Mouse (Mus musculus): ENCODE data around the gene Dnah11.
A peak's percentile ranks its signal among the peaks of the same experiment; 100 is the strongest.

Gene Dnah11

DNA sequence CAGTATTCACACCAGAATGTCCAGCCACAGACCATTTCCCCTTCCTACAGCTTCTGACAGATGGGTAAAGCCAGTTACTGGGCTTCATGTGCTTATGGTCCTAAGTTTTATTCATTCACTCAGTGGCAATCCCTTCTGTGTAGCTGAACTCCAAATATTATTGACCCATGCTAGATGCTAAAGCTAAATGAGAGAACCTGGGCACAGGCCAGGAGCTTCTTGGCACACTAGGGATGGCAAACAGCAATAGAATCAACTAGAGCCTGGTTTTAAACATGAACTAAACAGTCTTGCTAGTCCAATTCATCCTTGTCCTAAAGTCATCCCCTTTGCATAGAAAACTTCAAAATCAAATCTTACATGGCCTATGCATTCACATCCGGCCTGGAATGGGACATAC, 113.6 kb downstream of the Dnah11 start:
- no peak for DNase-seq (ENCODE audit: low spot score)

DNA sequence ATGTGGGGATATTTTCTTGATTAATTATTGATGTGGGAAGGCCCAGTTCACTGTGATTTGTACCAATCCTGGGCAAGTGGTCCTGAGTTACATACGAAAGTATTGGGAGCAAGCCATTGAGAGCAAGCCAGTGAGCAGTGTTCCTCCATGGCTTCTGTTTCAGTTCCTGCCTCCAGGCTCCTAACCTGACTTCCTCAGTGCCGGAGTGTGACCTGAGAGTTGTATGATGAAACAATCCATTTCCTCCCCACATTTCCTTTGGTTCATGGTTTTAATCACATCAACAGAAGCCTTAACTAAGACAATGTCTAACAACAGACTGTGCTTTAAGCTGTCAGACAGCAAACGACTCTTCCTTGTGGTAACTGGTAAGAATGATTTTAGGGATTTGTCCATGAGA, 114.0 kb downstream of the Dnah11 start:
- no peak for DNase-seq (ENCODE audit: low spot score)

DNA sequence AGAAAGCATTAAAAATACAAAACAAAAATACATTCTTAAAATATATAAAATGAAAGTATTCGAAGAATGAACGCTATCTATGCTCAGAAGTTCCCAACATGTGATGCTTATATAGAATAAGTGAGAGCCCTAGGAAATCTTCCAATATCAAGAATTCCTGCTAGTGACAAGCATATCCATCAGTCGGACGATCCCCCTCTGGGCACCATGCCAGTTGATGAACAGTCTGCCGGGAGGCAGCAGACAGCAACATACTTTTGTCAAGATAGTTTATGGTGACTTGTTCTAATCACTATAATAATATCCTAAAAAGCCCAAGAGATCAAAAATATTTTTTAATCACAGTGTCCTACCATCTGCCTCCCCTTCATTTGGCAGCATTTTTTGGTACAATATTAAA, 114.7 kb downstream of the Dnah11 start:
- peak; percentile 43 for DNase-seq (ENCODE audit: low spot score)

DNA sequence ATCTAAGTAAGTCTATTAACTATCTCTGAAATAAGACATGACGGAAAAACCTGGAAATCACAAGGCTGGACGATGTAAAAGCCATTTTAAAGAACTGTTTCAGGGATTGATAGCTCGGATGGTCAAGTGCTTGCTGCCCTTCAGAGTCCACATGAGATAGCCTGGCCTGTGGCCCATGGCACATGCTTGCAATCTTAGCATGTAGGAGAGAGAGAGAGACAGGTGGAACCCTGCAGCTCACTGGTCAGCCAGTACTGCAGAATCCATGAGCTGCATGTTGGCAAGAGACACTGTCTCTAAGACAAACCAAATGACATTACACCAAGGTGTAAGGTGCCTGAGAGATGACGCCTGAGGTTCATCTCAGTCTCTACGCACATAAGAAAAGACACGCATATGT, 118.4 kb downstream of the Dnah11 start:
- DNase-seq (ENCODE audit: low spot score), result no peak

DNA sequence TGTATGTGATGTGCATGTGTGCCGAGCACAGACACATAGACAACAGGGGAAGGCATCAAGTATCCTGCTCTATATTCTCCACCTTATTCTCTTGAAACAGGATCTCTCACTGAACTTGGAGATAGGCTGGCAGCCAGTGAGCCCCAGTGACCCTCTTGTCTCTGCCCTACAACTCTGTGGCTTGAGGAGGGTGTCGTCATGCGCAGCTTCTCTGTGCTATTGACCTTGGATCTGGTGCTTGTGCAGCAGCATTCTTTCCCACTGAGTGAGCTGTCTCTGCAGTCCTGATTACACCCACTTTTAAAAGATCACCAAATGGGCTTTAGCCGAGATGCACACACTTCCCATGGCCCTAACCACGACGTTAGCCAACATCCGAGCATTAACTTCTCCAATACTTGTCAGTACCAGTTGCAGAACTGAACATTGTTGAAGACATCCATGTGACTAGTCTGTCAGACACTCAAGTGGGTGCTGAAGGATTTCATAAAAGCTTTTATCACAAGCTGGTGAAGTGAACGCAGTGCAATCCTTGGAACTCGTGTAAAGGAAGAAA, 120.3 kb downstream of the Dnah11 start:
- DNase-seq (ENCODE audit: low spot score), result no peak

DNA sequence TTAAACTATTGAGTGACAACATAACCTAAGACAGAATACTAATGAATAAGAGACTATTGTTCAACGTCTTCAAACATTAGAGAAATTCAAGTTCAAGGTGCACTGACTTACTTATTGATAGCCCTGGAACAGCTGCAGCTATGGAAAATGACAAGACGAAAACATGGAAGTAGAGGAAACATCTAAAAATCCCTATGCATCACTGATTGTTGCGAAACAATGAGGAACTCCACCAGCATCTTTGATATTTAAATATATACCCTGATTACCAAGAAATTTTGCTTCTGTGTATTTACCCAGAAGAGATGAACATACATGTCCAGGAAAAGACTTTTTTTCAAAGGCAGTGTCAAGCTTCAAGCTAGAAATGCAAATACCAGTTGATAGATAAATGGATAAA, 122.0 kb downstream of the Dnah11 start:
- DNase-seq (ENCODE audit: low spot score), result no peak

DNA sequence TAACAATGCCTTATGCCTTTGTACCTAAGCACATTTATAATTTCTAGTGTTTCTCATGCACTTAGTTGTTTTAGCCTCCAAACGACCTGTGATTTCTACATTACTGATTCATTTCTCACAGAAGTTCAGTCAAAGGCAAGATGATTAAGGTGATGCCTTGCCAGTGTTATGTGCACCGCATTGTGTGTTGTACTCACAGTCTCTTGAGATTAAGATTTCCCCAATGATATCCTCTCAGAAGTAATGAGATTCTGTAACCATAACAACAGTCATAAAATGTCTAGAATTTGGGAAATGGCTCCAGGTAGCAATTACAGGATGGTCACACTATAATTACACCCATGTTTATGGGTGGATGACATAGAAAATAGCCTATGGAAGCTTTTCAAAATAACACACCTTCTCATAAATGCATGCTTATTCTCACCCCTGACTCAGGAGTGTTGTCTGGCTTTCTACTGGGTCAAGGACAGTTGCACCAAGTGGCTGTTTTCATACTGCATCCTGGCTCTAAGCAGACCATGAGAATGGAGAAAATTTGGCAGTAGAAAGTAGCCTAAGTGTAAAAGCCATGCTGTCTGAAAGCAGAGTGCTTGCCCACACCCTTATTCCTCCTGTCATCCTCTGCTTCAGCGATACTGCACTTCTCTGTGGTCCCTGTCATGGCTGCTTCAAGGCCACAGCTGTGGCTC, 126.5 kb downstream of the Dnah11 start:
- DNase-seq (ENCODE audit: low spot score), result no peak

DNA sequence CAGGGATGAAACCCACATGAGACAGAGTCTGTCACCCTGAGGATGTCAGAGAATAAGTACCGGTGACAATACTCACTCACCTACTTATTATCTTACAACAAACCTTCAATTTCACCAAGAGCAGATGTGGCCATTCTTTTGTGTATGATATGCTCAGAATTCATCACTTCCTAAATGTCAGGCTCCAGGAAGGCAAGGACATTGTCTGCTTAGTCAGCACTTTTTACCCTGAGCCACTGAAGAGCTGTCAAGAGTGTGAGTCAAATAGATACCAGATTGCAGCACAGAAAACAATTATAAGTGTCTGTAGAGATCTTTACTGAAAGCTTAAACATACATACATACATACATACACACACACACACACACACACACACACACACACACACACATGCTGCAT, 127.2 kb downstream of the Dnah11 start:
- no peak for DNase-seq (ENCODE audit: low spot score)

DNA sequence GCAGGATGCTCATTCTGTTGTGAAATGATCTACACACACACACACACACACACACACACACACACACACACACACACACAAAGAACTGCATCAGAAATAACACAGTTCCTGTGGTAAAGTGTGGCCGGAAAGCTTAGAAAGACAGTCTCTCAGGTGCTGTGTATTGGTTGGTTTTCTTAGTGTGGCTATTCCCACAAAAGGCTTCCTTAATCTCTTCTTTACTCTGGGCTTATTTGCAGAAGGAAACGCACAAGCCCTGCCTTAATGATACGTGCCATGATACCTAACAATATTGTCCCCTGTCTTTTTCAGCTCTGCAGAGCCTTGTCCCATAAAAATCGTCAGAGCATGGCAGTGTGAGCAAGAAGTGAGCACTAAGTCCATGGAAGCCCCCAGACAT, 130.1 kb downstream of the Dnah11 start:
- DNase-seq (ENCODE audit: low spot score), result no peak

DNA sequence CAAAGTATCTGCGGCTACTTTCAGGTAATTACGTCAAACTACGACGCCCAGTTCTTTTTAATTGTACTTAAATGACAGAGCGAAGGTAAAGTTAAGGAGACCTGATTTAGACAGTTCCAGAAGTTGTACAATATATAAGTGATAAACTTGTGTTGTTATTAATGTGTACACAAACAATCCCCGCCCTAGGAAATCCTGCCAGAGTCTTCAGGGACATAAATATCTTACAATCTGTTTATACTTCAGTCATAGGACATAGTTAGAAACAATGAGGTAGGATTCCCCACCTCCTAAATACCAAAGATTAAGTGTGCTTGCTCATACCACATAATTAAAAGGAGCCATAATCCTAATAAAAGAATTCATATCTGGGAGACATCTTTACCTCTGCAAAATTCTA, 136.5 kb downstream of the Dnah11 start:
- no peak for DNase-seq (ENCODE audit: low spot score)

DNA sequence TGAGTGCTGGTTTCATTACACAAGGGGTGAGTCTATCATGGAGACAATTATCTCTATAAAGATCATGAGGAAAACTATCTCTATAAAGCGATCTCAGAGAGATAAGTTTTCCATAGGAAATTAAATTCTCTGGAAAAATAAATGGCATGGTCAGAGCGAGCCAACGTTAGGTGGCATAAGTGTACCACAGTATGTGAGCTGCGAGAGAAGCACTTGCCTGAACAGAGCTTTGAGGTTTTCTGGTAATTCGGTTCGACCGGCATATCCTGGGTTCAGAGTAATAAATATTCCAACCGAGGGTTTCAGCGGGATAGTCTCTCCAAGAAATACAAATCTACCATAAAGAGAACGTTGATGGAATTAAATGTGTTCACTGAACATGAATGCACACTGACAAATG, 142.0 kb downstream of the Dnah11 start:
- DNase-seq (ENCODE audit: low spot score), result no peak

DNA sequence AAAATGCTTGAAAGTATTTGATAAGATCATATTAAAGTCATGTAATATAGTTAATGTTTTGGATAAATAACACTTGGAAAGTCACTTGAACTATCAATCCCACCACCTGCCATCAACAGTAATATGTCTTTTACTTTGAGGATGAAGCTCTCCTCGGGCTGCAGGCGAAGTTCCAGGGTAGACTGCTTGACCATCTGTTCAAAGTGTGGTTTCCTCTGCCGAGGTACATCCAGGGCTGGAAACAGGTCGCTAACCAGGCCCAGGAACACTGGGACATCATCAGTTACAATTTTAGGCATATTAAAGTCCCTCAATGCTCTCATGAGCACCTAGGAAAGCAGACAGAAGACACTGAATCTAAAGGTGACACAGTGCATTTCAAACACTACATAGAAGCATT, 153.5 kb downstream of the Dnah11 start:
- no peak for DNase-seq (ENCODE audit: low spot score)

DNA sequence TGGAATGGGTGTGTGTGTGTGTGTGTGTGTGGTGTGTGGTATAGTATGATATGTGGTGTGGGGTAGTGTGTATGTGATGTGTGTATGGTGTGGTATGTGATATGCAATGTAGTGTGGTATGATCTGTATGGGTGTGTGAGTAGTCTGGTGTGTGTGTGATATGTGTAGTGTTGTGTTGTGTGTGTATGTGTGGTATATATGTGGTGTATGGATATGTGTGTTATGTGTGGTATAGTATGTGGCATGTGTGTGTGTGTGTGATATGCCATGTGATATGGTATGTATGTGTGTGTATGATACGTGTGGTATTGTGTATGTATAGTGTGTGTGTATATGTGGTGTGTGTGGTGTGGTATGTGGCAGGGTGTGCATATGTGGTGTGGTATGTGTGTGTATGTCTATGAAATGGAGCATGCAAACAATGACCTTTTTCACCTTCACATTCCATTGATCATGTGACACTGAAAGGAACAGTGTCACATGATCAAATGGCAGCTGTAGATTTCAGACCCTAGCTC, 155.7 kb downstream of the Dnah11 start:
- DNase-seq (ENCODE audit: low spot score), result no peak

DNA sequence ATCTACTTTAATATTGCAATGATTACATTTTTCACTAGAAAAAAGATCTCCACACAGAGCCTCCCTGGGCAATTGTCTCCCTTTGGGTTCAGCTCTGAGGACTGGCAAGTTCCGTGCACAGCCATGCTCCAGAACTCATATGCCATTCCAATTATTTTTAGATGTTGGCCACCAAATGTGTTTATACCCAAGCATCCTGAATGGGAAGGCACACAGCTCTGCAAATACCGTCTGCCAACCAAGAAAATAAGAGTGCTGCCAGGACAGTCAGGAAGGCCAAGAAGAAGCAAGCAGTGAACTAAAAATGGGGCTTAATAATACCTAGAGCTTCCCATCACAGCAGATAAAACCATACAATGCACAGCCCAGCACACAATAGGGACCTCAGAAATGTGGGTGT, 156.6 kb downstream of the Dnah11 start:
- no peak for DNase-seq (ENCODE audit: low spot score)

DNA sequence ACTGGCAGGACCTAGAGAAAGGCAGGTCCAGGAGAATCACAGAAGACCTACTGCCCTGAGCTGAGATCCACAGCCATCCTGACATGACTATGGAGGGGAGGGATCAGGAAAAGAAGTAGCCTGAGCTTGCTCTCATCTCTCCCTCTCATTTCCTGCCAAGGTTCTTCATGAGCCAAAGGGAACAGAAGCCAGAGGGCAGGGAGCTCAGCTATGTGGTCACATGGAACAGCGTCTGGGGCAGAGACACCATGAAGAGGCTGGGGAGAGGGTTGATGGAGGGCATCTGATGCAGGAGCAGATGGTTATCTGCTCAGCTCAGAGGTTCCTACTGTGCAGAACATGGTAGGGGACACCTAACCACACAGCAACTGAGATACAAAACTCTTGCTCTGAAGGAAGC, 163.9 kb downstream of the Dnah11 start:
- DNase-seq (ENCODE audit: low spot score), result no peak

DNA sequence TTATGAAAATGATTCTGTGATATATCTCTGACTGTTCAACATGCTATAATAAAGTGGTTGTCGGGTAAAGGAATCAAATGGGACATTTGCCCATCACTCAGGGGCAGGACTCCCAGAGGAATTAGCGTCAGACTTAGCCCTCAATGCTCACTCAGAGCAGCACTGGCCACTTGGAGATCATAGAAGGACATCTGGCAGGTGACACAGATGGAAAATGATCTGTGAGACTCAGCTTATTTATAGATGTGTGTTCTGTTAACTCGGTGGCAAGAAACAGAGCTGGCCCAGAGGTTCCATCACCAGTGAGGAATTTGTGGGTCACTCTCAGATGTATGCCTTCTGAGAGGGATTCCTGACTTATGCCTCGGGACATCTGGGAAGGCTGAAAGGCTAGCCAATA, 173.1 kb downstream of the Dnah11 start:
- DNase-seq (ENCODE audit: low spot score), result no peak

DNA sequence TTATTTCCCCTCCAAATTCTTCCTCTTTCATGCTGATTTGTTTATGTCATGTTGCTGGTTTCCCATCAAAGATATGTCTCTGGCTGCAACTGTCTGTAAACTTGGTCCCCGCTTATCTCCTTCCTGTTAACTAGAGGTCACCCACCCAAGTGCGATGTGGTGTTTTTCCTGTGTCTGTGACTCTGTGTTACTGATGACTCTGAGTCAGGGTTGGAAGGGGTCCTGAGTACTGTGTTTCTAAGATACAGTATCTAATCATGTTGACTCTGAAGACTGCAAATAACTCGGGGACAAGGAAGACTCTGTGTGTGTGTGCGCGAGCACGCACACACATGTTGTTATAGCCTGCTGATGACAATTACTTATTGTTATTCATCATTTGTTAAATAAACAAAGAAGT, 179.9 kb downstream of the Dnah11 start:
- no peak for DNase-seq (ENCODE audit: low spot score)

DNA sequence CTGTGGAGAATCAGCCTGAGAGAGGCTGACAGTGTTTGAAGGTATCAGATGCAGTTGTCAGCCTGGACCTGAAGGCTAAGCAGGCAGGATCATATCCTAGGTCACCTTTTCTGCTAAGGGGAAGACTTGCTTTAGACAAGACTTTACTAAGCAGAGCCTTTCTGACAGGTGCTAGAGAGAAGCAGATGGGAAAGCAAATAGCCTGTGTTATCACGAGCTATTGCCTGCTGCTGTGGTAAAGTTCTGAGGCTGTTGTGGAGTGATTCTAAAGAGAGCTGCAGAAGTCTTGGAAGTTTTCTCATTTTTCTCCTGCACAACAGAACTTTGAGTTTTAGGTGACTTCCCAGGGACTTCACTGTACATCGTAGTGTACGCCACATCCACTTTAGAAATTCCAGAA, 185.0 kb downstream of the Dnah11 start:
- no peak for DNase-seq (ENCODE audit: low spot score)

DNA sequence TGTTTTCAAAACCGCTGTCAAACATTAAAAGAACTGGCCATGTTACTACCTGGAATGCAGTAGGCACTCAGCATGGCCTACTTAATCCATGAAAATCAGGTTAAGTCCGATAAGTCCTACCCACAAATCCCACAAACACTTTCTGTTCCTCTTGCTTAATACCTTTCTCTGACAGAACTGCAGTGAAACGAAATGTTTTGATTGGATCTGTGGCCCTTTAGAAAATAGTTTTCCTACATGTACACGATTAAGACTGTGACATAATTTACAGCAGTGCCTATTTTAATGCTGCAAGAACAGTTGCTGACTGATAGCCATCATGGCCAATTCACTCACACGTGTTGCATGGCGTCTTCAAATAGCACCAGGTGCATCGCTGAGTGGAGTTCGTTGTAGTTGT, 186.9 kb downstream of the Dnah11 start:
- no peak for DNase-seq (ENCODE audit: low spot score)

DNA sequence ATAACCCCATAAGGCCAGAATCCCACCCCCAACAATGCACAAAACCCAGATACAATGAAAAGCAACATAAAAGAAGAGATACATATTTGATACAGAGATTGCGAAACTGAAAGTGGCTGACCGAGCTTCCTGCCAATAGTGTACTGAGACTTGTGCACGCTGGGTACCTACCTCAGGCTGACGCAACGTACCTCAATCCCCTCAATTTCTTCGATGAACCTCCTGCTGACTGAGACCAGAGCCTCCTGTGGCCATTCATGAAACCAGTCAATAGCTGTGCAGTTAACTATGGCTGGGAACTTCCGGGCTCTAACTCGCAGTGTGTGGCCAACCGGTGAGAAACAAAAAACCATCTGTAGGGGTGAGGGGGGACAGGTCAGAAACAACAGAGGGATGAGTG, 203.9 kb downstream of the Dnah11 start:
- no peak for DNase-seq (ENCODE audit: low spot score)

DNA sequence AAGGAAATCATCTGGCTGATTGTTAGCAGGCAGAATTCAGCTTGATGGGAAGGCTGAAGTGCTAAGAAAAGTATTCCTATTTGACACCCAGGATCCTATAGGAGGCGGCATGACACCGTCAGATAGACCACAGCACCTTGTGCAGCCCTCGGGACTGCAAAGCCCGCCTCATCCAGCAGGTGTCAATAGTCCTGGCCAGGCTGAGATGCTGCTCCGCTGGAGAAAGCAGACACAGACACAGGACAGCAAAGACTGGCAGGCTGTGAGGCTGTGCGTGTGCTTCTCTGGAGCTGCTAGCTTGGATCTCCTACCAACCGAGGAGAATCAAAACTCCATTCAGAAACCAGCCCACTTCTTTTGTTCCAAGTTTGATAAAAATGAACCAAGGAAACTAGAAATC, 205.3 kb downstream of the Dnah11 start:
- peak; percentile 87 for DNase-seq (ENCODE audit: low spot score)

DNA sequence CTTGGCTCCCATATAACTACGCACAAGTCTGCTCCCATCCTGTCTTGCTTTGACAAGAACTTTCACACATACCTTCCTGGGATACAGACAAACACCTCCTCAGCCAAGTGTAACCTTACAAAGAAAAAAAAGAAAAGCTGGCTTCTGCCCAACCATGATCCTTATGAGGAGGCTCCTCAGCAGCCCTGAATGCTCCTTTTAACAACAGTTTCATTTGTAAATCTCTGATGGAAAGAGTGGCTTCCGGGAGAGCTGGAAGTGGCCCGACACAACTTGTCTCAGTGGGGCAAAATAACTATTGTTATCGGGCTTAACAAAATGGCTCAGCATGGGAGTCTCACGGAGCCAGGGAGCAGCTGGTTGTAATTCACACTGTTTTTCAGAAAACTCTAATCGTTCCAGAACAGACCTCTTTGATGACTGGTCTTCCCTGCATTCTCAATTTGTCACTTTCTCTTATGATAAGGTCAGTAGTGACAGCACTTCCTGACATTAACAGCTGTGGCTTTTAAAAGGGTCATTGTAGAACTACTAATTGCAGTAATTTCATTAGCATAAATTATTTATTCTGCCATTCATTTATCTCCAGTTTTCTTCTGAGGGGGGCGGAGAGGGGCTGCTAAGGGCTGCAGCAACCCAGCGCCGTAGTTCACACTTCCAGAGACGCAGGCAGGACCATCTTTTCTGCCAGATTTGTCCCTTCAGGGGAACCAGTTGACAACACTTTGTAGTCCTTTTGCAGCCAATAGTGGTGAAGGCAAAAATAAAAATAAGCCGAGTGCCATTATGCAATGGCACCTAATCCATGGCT, 209.6 kb downstream of the Dnah11 start:
- DNase-seq (ENCODE audit: low spot score), result no peak

DNA sequence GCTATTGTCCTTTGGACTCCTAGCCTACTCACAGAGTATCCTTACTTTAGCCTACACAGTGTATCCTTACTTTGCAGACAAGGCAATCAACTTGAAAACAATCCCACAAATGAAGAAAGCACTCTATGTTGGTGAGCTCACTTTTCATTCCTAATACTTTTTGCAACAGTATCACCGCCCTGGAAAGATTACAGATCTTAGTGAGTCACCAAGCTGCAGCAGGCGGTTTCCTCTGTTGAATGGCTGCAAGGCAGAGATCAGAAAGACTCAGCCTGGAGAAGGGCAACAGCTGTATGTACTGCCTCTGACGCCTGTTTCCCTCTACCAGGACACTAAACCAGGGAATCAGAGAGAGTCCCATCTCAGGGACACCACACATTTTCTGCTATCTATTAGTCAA, 218.5 kb downstream of the Dnah11 start:
- DNase-seq (ENCODE audit: low spot score), result no peak

Measured in testis, postnatal 10 days (tissue).